Mouse (Mus musculus) heart, embryonic 13.5 days (tissue): ENCODE data around the gene Ugt1a10. TPM values are rescaled to one million over a fixed set of nuclear protein-coding genes. Genes with fewer than 3 reads are reported as not detected.
A peak's percentile ranks its signal among the peaks of the same experiment; 100 is the strongest.
"Not testable (repeated sequence)": the region's sequence is repeated elsewhere in the genome, so short reads cannot be mapped to it uniquely, and the experiment has no call there.

Experiments
- ATAC-seq: fragments of 200-750 bp; cut with Nextera tagmentation; 2 replicates; pipeline ENCODE4 v1.8.0; 2017; ENCODE audit warnings: moderate TSS enrichment; ENCODE audit not compliant: insufficient number of reproducible peaks, low FRiP score, low TSS enrichment; ENCODE audit errors: extremely low read depth
- H3K27ac ChIP-seq: fragments of 300-500 bp; sonication (generic); replicated peaks from 2 replicates; pipeline ENCODE4 v1.5.1; 2015; ENCODE audit warnings: moderate library complexity, mild to moderate bottlenecking, inconsistent platforms
- H3K27me3 ChIP-seq: fragments of 300-500 bp; sonication (generic); replicated peaks from 2 replicates; pipeline ENCODE4 v1.6.1; 2015; ENCODE audit warnings: mild to moderate bottlenecking, inconsistent platforms
- H3K36me3 ChIP-seq: fragments of 300-500 bp; sonication (generic); 2 replicates; pipeline ENCODE4 v1.6.1; 2015; ENCODE audit warnings: mild to moderate bottlenecking, inconsistent platforms
- H3K4me1 ChIP-seq: fragments of 300-500 bp; sonication (generic); 2 replicates; pipeline ENCODE4 v1.6.1; 2015; ENCODE audit warnings: inconsistent platforms
- H3K4me2 ChIP-seq: fragments of 300-500 bp; sonication (generic); 2 replicates; pipeline ENCODE4 v1.6.1; 2015; ENCODE audit warnings: inconsistent platforms, mild to moderate bottlenecking, moderate library complexity
- H3K4me3 ChIP-seq: fragments of 300-500 bp; sonication (generic); 2 replicates; pipeline ENCODE4 v1.5.1; 2015; ENCODE audit warnings: moderate library complexity, mild to moderate bottlenecking, inconsistent platforms
- H3K9ac ChIP-seq: fragments of 300-500 bp; sonication (generic); 2 replicates; pipeline ENCODE4 v1.6.1; 2015; ENCODE audit warnings: inconsistent platforms, mild to moderate bottlenecking, moderate library complexity
- H3K9me3 ChIP-seq: fragments of 300-500 bp; sonication (generic); 2 replicates; pipeline ENCODE4 v1.6.1; 2016; ENCODE audit warnings: inconsistent platforms
- WGBS: fragments of 180-500 bp; shearing (Covaris S2); methylation state at CpG from one replicate; pipeline ENCODE4 v1.1.7; 2015; ENCODE audit warnings: mixed read lengths; 5-methylcytosine and 5-hydroxymethylcytosine counted together
- polyA plus RNA-seq: library from polyadenylated mRNA; unstranded; fragments of >200 nt; fragmentation: Nextera tagmentation; extraction: Ambion mirVana; gene quantifications from 2 replicates; pipeline ENCODE4 v1.2.1, GENCODE M21; 2015

Ugt1a10 gene
- polyA plus RNA-seq, result not detected in 2 replicates

- Histone ChIP-seq H3K4me3 (no peak within 1 kb of the TSS), H3K4me2 (no peak within 1 kb of the TSS), H3K36me3 (no peaks in the 10 kb centered on the region), H3K27ac (no peak within 1 kb of the TSS), H3K9me3 (no peaks in the 10 kb centered on the region), H3K27me3 (no peaks in the 10 kb centered on the region), H3K9ac (no peak within 1 kb of the TSS), H3K4me1 (no peaks in the 10 kb centered on the region)
- ATAC-seq, result no peak
- 63% methylated on average over 1 of the region's 1 CpGs for WGBS
Observed at GRCm38 (mm10) chr1:88055088-88055487, at the start of gene Ugt1a10. TSS of gene Ugt1a10 (plus strand) at chr1:88055388.

- 4% methylated on average over 5 of the region's 5 CpGs for WGBS
- ATAC-seq, result no peak
Observed at GRCm38 (mm10) chr1:88007692-88008210, 47.4 kb upstream of the Ugt1a10 start.

GRCm38 (mm10) chr1:88008211-88008697, 46.9 kb upstream of the Ugt1a10 start, which contains the start of gene Usp40:
TSS of gene Usp40 (minus strand) at chr1:88008551.
- Histone ChIP-seq H3K9me3 (no peaks in the 10 kb centered on the region), H3K9ac (peak within 1 kb of the TSS; percentile 96), H3K4me2 (peak within 1 kb of the TSS; percentile 80), H3K4me1 (peaks cover 31% of the 10 kb centered on the region), H3K27ac (peak within 1 kb of the TSS; percentile 92), H3K27me3 (no peaks in the 10 kb centered on the region), H3K4me3 (peak within 1 kb of the TSS; percentile 79), H3K36me3 (peaks cover 20% of the 10 kb centered on the region)
- under 1% methylated on average over 45 of the region's 45 CpGs for WGBS
- ATAC-seq, result peak; percentile 70

More at GRCm38 (mm10) chr1:88007692-88008210, 47.4 kb upstream of the Ugt1a10 start:
- Histone ChIP-seq H3K9me3 (no peaks in the 10 kb centered on the region), H3K27ac (peak overlapping the region; percentile 92), H3K4me2 (peak overlapping the region; percentile 80), H3K36me3 (peaks cover 25% of the 10 kb centered on the region), H3K4me1 (peaks cover 31% of the 10 kb centered on the region), H3K27me3 (no peaks in the 10 kb centered on the region), H3K4me3 (peak overlapping the region; percentile 79), H3K9ac (peak overlapping the region; percentile 96)

GRCm38 (mm10) chr1:88008735-88009134, 46.5 kb upstream of the Ugt1a10 start:
- peaks cover 31% of the 10 kb centered on the region for H3K4me1 ChIP-seq
- H3K27ac ChIP-seq, result no peak overlapping the region
- 40% methylated on average over 4 of the region's 4 CpGs for WGBS
- no peaks in the 10 kb centered on the region for H3K9me3 ChIP-seq
- ATAC-seq, result no peak
- H3K4me2 ChIP-seq, result peak overlapping the region; percentile 80
- peak overlapping the region; percentile 96 for H3K9ac ChIP-seq
- H3K27me3 ChIP-seq, result no peaks in the 10 kb centered on the region
- peaks cover 15% of the 10 kb centered on the region for H3K36me3 ChIP-seq
- H3K4me3 ChIP-seq, result peak overlapping the region; percentile 79

- 54% methylated on average over 3 of the region's 3 CpGs for WGBS
- H3K4me3 ChIP-seq, result no peak overlapping the region
- ATAC-seq, result no peak
- H3K27me3 ChIP-seq, result no peaks in the 10 kb centered on the region
- peaks cover 31% of the 10 kb centered on the region for H3K4me1 ChIP-seq
- no peaks in the 10 kb centered on the region; the same call in 1 of the 2 replicates for H3K9me3 ChIP-seq
- peaks cover 7% of the 10 kb centered on the region for H3K36me3 ChIP-seq
- no peak overlapping the region for H3K27ac ChIP-seq
- H3K9ac ChIP-seq, result no peak overlapping the region
- no peak overlapping the region for H3K4me2 ChIP-seq
Observed at GRCm38 (mm10) chr1:88009521-88009920, 45.7 kb upstream of the Ugt1a10 start.

GRCm38 (mm10) chr1:88013726-88014125, 41.5 kb upstream of the Ugt1a10 start:
- Histone ChIP-seq H3K27me3 (no peaks in the 10 kb centered on the region), H3K4me2 (no peak overlapping the region), H3K4me3 (no peak overlapping the region), H3K36me3 (no peaks in the 10 kb centered on the region), H3K27ac (no peak overlapping the region), H3K9me3 (peaks cover 13% of the 10 kb centered on the region), H3K4me1 (peaks cover 4% of the 10 kb centered on the region), H3K9ac (no peak overlapping the region)
- no peak for ATAC-seq
- WGBS, result 67% methylated on average over 3 of the region's 3 CpGs

- no peak for ATAC-seq
- no peaks in the 10 kb centered on the region for H3K36me3 ChIP-seq
- no peak overlapping the region for H3K27ac ChIP-seq
- no peak overlapping the region for H3K9ac ChIP-seq
- H3K4me1 ChIP-seq, result no peaks in the 10 kb centered on the region
- no peak overlapping the region for H3K4me2 ChIP-seq
- no peak overlapping the region for H3K4me3 ChIP-seq
- peaks cover 13% of the 10 kb centered on the region for H3K9me3 ChIP-seq
- H3K27me3 ChIP-seq, result no peaks in the 10 kb centered on the region
- 82% methylated on average over 4 of the region's 4 CpGs for WGBS
Observed at GRCm38 (mm10) chr1:88014194-88014593, 41.0 kb upstream of the Ugt1a10 start.

- H3K4me3 ChIP-seq, result no peak overlapping the region
- WGBS, result 87% methylated on average over 4 of the region's 4 CpGs
- ATAC-seq, result no peak
- H3K36me3 ChIP-seq, result no peaks in the 10 kb centered on the region
- no peak overlapping the region for H3K9ac ChIP-seq
- peaks cover 13% of the 10 kb centered on the region for H3K9me3 ChIP-seq
- no peak overlapping the region for H3K27ac ChIP-seq
- H3K27me3 ChIP-seq, result no peaks in the 10 kb centered on the region
- H3K4me2 ChIP-seq, result no peak overlapping the region
- H3K4me1 ChIP-seq, result no peaks in the 10 kb centered on the region
Observed at GRCm38 (mm10) chr1:88014671-88015070, 40.5 kb upstream of the Ugt1a10 start.

- H3K36me3 ChIP-seq, result no peaks in the 10 kb centered on the region
- WGBS, result 85% methylated on average over 6 of the region's 6 CpGs
- H3K9me3 ChIP-seq, result peaks cover 13% of the 10 kb centered on the region
- no peak overlapping the region for H3K27ac ChIP-seq
- no peak overlapping the region for H3K9ac ChIP-seq
- ATAC-seq, result no peak
- H3K4me1 ChIP-seq, result no peaks in the 10 kb centered on the region
- no peak overlapping the region for H3K4me2 ChIP-seq
- no peak overlapping the region for H3K4me3 ChIP-seq
- H3K27me3 ChIP-seq, result no peaks in the 10 kb centered on the region
Observed at GRCm38 (mm10) chr1:88015371-88015770, 39.8 kb upstream of the Ugt1a10 start.

GRCm38 (mm10) chr1:88025244-88025643, 29.9 kb upstream of the Ugt1a10 start:
- not testable (repeated sequence) for ATAC-seq, H3K4me1 ChIP-seq, H3K36me3 ChIP-seq, H3K27ac ChIP-seq, H3K9ac ChIP-seq, H3K4me3 ChIP-seq, H3K27me3 ChIP-seq, H3K9me3 ChIP-seq, H3K4me2 ChIP-seq
- 66% methylated on average over 3 of the region's 3 CpGs for whole genome bisulfite sequencing

- H3K9ac ChIP-seq, H3K27ac ChIP-seq, H3K4me2 ChIP-seq, H3K4me3 ChIP-seq, ATAC-seq, H3K9me3 ChIP-seq, H3K27me3 ChIP-seq, H3K36me3 ChIP-seq, H3K4me1 ChIP-seq: not testable (repeated sequence)
- 68% methylated on average over 1 of the region's 2 CpGs for WGBS
Observed at GRCm38 (mm10) chr1:88043044-88043443, 12.1 kb upstream of the Ugt1a10 start.

GRCm38 (mm10) chr1:88044832-88045437, 10.3 kb upstream of the Ugt1a10 start:
- not testable (repeated sequence) for H3K36me3 ChIP-seq, ATAC-seq, H3K4me1 ChIP-seq, H3K4me2 ChIP-seq, H3K9ac ChIP-seq, H3K27ac ChIP-seq, H3K4me3 ChIP-seq, H3K27me3 ChIP-seq, H3K9me3 ChIP-seq
- 70% methylated on average over 4 of the region's 5 CpGs for WGBS
